Mouse (Mus musculus): Measurements from ENCODE around the gene Shc4. TPM values are rescaled to one million over a fixed set of nuclear protein-coding genes. Genes with fewer than 3 reads are reported as not detected.

Shc4 gene
- polyA plus RNA-seq, 1 experiment: 0.49 TPM

DNA sequence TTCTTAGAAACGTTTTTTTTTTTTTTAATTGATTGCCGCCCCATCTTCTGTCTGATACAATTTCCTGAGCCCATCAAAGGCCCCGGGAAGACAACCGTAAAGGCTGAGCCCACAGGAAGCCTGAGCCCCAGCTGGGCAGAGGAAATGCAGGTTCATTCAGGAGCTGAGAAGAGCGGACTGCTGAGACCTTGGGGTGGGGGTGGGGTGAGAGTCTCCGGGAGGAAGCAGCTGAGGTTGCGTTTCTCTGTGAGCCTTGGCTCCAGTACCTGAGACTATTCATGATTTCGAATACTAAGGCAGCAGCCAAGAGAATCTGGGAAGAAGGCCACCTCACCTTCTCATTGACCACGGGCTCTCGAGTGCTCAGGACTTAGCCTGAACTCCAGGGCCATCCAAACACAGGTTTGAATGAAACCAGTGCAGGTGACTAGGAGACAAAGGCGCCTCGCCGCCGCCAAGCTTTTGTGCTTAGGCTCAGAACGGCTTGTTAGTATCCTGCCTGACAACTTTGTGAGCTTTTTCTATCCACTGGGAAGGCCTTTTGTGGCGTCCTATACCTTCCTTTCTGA lies 682 bp upstream of the Shc4 start:
- Histone ChIP-seq H3K4me3 (peak overlapping the region; percentile 29), H3K27me3 (ENCODE audit: control insufficient read depth, insufficient read depth, insufficient read length) (no peaks in the 10 kb centered on the region), H3K79me2 (ENCODE audit: control insufficient read depth, insufficient read depth) (no peaks in the 10 kb centered on the region), H3K36me3 (ENCODE audit: control insufficient read depth, insufficient read depth) (no peaks in the 10 kb centered on the region), H3K4me2 (ENCODE audit: low read depth) (peak overlapping the region; percentile 87), H3ac (ENCODE audit: control insufficient read depth, insufficient read length) (no peak overlapping the region)
- TF ChIP-seq MYOD1 (IDR thresholded peaks at IDR 0.05; ENCODE audit: control insufficient read depth in 1 of 3, insufficient read length in 2 of 3, low read depth in 2 of 3) (no peak), SRF (IDR thresholded peaks at IDR 0.05; ENCODE audit: control insufficient read depth, insufficient read length, low read depth) (no peak), USF1 (IDR thresholded peaks at IDR 0.05; ENCODE audit: low read depth) (no peak), POLR2AphosphoS2 (IDR thresholded peaks at IDR 0.05; ENCODE audit: insufficient read length, low read depth) (no peak), POLR2A (IDR thresholded peaks at IDR 0.05; ENCODE audit: insufficient read length, low read depth) (no peak), REST (IDR thresholded peaks at IDR 0.05; ENCODE audit: insufficient read depth, insufficient read length) (no peak), MAX (IDR thresholded peaks at IDR 0.05; ENCODE audit: low read depth) (no peak), TCF12 (IDR thresholded peaks at IDR 0.05; ENCODE audit: insufficient read depth, poor library complexity, severe bottlenecking) (no peak), TCF3 (IDR thresholded peaks at IDR 0.05; ENCODE audit: insufficient read length, low read depth) (no peak), E2F4 (IDR thresholded peaks at IDR 0.05; ENCODE audit: insufficient read depth) (no peak), CEBPB (IDR thresholded peaks at IDR 0.05; ENCODE audit: insufficient read depth, poor library complexity, severe bottlenecking) (no peak), MYOG (IDR thresholded peaks at IDR 0.05; ENCODE audit: control insufficient read depth in 1 of 3, insufficient read depth in 1 of 3, insufficient read length in 2 of 3, low read depth in 2 of 3) (no peak)

DNA sequence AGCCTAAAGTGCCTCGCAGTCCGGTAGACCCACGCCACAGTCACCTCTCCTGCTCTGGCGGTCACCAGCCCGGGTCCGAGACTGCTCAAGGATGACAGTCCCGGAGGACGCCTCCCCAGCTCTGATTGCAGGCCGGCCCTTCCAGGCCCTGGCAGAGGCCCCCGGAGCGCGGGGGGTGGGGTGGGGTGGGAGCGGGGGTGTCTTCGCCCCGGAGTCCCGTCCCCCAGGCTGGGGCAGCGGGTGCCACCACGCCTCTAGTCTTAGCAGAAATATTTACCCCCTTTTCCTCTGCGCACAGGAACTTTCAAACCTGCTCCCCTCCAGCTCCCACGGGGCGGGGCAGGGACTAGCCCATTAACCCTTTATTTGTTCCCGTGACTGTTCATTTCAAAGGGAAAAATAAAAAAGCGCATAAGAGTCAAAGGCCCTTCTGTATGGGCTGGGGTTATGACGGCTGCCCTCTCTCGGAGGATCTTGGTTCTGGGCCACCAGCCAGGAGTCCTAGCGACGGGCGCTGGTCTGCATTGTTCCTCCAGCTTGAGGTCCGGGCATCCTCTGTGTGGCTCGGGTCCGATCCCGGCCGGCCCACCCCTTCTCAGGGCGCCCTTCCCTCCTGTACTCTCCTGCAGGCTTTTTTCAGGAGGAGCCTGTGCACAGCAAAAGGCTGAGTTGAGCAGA lies 401 bp downstream of the Shc4 start:
- Histone ChIP-seq H3K79me2 (ENCODE audit: control insufficient read depth, insufficient read depth) (no peaks in the 10 kb centered on the region), H3ac (ENCODE audit: control insufficient read depth, insufficient read length) (no peak overlapping the region), H3K27me3 (ENCODE audit: control insufficient read depth, insufficient read depth, insufficient read length) (no peaks in the 10 kb centered on the region), H3K36me3 (ENCODE audit: control insufficient read depth, insufficient read depth) (no peaks in the 10 kb centered on the region), H3K4me2 (ENCODE audit: low read depth) (peak overlapping the region; percentile 87), H3K4me3 (peak overlapping the region; percentile 29)
- no peak for TF ChIP-seq MYOD1 (IDR thresholded peaks at IDR 0.05; ENCODE audit: control insufficient read depth in 1 of 3, insufficient read length in 2 of 3, low read depth in 2 of 3)
- no peak for TF ChIP-seq TCF12 (IDR thresholded peaks at IDR 0.05; ENCODE audit: insufficient read depth, poor library complexity, severe bottlenecking)
- no peak for TF ChIP-seq MYOG (IDR thresholded peaks at IDR 0.05; ENCODE audit: control insufficient read depth in 1 of 3, insufficient read depth in 1 of 3, insufficient read length in 2 of 3, low read depth in 2 of 3)
- no peak for TF ChIP-seq MAX (IDR thresholded peaks at IDR 0.05; ENCODE audit: low read depth)
- TF ChIP-seq REST (IDR thresholded peaks at IDR 0.05; ENCODE audit: insufficient read depth, insufficient read length): no peak
- no peak for TF ChIP-seq E2F4 (IDR thresholded peaks at IDR 0.05; ENCODE audit: insufficient read depth)
- no peak for TF ChIP-seq TCF3 (IDR thresholded peaks at IDR 0.05; ENCODE audit: insufficient read length, low read depth)

DNA sequence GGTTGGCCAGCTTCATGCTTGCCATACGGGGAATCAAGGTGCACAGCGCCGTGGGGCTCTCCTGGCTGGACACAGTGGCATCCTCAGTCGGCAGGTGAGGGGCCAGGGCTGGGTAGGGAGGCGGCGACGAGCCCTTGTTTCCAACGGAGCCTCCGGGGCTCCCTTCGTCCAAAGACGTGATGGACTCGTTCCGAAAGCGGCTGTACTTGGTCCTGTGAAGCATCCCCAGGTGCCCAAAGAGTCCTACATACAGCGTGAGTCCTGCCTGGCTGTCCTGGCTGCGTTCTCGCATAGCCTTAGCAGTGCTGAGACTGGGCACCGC lies 901 bp downstream of the Shc4 start:
- Histone ChIP-seq H3K27me3 (ENCODE audit: control insufficient read depth, insufficient read depth, insufficient read length) (no peaks in the 10 kb centered on the region), H3ac (ENCODE audit: control insufficient read depth, insufficient read length) (no peak overlapping the region)

DNA sequence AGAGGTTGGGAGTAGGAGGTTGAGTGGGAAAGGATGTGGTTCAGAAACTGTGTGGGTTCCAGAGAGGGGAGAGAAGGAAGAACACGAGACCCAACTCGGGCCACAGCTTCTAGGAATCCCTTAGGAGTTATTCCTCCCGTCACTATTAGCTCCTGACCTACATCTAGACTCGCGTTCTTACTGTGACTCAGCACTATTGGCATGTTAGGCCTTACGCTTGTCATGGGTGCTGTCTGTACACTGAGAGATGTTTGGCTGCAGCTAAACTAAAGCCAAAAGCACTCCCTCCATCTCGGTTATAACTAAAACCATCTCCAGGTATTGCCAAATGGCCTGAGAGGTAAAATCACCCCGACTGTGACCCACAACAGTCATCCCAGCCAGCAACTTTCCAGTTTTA lies 7.3 kb downstream of the Shc4 start:
- H3K79me2 ChIP-seq (ENCODE audit: control insufficient read depth, insufficient read depth): no peaks in the 10 kb centered on the region
- H3ac ChIP-seq (ENCODE audit: control insufficient read depth, insufficient read length): no peak overlapping the region
- no peak overlapping the region for H3K4me3 ChIP-seq
- H3K27me3 ChIP-seq (ENCODE audit: control insufficient read depth, insufficient read depth, insufficient read length): no peaks in the 10 kb centered on the region
- H3K36me3 ChIP-seq (ENCODE audit: control insufficient read depth, insufficient read depth): no peaks in the 10 kb centered on the region
- no peak overlapping the region for H3K4me2 ChIP-seq (ENCODE audit: low read depth)
- TF ChIP-seq SRF (IDR thresholded peaks at IDR 0.05; ENCODE audit: control insufficient read depth, insufficient read length, low read depth) (no peak), E2F4 (IDR thresholded peaks at IDR 0.05; ENCODE audit: insufficient read depth) (no peak), POLR2A (IDR thresholded peaks at IDR 0.05; ENCODE audit: insufficient read length, low read depth) (no peak), CEBPB (IDR thresholded peaks at IDR 0.05; ENCODE audit: insufficient read depth, poor library complexity, severe bottlenecking) (no peak)

More for the DNA sequence above, 901 bp downstream of the Shc4 start:
- Histone ChIP-seq H3K79me2 (ENCODE audit: control insufficient read depth, insufficient read depth) (no peaks in the 10 kb centered on the region), H3K36me3 (ENCODE audit: control insufficient read depth, insufficient read depth) (no peaks in the 10 kb centered on the region), H3K4me3 (peak overlapping the region; percentile 29), H3K4me2 (ENCODE audit: low read depth) (peak overlapping the region; percentile 87)
- TF ChIP-seq TCF3 (IDR thresholded peaks at IDR 0.05; ENCODE audit: insufficient read length, low read depth): no peak
- TF ChIP-seq TCF12 (IDR thresholded peaks at IDR 0.05; ENCODE audit: insufficient read depth, poor library complexity, severe bottlenecking): no peak
- TF ChIP-seq CEBPB (IDR thresholded peaks at IDR 0.05; ENCODE audit: insufficient read depth, poor library complexity, severe bottlenecking): no peak
- TF ChIP-seq MAX (IDR thresholded peaks at IDR 0.05; ENCODE audit: low read depth): no peak
- no peak for TF ChIP-seq MYOD1 (IDR thresholded peaks at IDR 0.05; ENCODE audit: control insufficient read depth in 1 of 3, insufficient read length in 2 of 3, low read depth in 2 of 3)
- no peak for TF ChIP-seq POLR2AphosphoS2 (IDR thresholded peaks at IDR 0.05; ENCODE audit: insufficient read length, low read depth)
- TF ChIP-seq USF1 (IDR thresholded peaks at IDR 0.05; ENCODE audit: low read depth): no peak
- TF ChIP-seq SRF (IDR thresholded peaks at IDR 0.05; ENCODE audit: control insufficient read depth, insufficient read length, low read depth): no peak
- no peak for TF ChIP-seq MYOG (IDR thresholded peaks at IDR 0.05; ENCODE audit: control insufficient read depth in 1 of 3, insufficient read depth in 1 of 3, insufficient read length in 2 of 3, low read depth in 2 of 3)
- TF ChIP-seq REST (IDR thresholded peaks at IDR 0.05; ENCODE audit: insufficient read depth, insufficient read length): no peak
- no peak for TF ChIP-seq POLR2A (IDR thresholded peaks at IDR 0.05; ENCODE audit: insufficient read length, low read depth)
- TF ChIP-seq E2F4 (IDR thresholded peaks at IDR 0.05; ENCODE audit: insufficient read depth): no peak

DNA sequence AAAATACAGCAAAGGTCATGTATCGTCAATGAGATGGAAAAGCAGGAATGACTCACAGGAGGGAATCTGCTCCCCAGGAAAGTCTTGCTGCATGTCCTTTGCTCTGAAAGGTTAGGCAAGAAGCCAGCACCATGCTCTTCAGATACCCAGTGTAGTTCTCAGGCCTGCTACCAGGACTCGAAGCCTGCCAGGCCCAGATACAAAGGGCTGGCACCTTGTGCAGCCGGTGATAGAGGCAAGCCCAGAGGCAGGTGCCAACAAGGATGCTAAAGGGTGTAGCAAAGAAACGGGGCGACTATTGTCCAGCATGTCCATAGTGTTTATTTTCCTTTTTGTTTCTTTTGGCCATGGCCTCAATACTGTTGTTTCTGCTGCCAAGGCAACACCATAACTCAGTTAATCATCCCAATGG lies 17.4 kb downstream of the Shc4 start:
- Histone ChIP-seq H3K4me3 (no peak overlapping the region), H3ac (ENCODE audit: control insufficient read depth, insufficient read length) (no peak overlapping the region), H3K36me3 (ENCODE audit: control insufficient read depth, insufficient read depth) (no peaks in the 10 kb centered on the region), H3K79me2 (ENCODE audit: control insufficient read depth, insufficient read depth) (no peaks in the 10 kb centered on the region), H3K4me2 (ENCODE audit: low read depth) (no peak overlapping the region), H3K27me3 (ENCODE audit: control insufficient read depth, insufficient read depth, insufficient read length) (no peaks in the 10 kb centered on the region)
- TF ChIP-seq USF1 (IDR thresholded peaks at IDR 0.05; ENCODE audit: low read depth) (no peak), TCF12 (IDR thresholded peaks at IDR 0.05; ENCODE audit: insufficient read depth, poor library complexity, severe bottlenecking) (no peak), E2F4 (IDR thresholded peaks at IDR 0.05; ENCODE audit: insufficient read depth) (no peak), MAX (IDR thresholded peaks at IDR 0.05; ENCODE audit: low read depth) (no peak), TCF3 (IDR thresholded peaks at IDR 0.05; ENCODE audit: insufficient read length, low read depth) (no peak), SRF (IDR thresholded peaks at IDR 0.05; ENCODE audit: control insufficient read depth, insufficient read length, low read depth) (no peak), MYOG (IDR thresholded peaks at IDR 0.05; ENCODE audit: control insufficient read depth in 1 of 3, insufficient read depth in 1 of 3, insufficient read length in 2 of 3, low read depth in 2 of 3) (no peak), MYOD1 (IDR thresholded peaks at IDR 0.05; ENCODE audit: control insufficient read depth in 1 of 3, insufficient read length in 2 of 3, low read depth in 2 of 3) (no peak), POLR2AphosphoS2 (IDR thresholded peaks at IDR 0.05; ENCODE audit: insufficient read length, low read depth) (no peak), POLR2A (IDR thresholded peaks at IDR 0.05; ENCODE audit: insufficient read length, low read depth) (no peak), REST (IDR thresholded peaks at IDR 0.05; ENCODE audit: insufficient read depth, insufficient read length) (no peak), CEBPB (IDR thresholded peaks at IDR 0.05; ENCODE audit: insufficient read depth, poor library complexity, severe bottlenecking) (no peak)

All from myocyte (in vitro differentiated cells).